Mouse (Mus musculus) neural tube, embryonic 12.5 days (tissue): ENCODE measurements at regions not wholly inside any gene's neighbourhood (a gene's known extent, or its start where the extent isn't known, plus 50 kb on each side); places are given as distances from the start of the nearest gene placed in this dataset.
A peak's percentile ranks its signal among the peaks of the same experiment; 100 is the strongest.

Source experiments
- ATAC-seq: fragments of 200-750 bp; cut with Nextera tagmentation; 2 replicates; pipeline ENCODE4 v1.8.0; 2017; ENCODE audit warnings: low read depth, mild to moderate bottlenecking, moderate TSS enrichment, moderate library complexity; ENCODE audit not compliant: low FRiP score
- H3K27ac ChIP-seq: fragments of 300-500 bp; sonication (generic); 2 replicates; pipeline ENCODE4 v1.5.1; 2016
- H3K27me3 ChIP-seq: fragments of 300-500 bp; sonication (generic); replicated peaks from 2 replicates; pipeline ENCODE4 v1.6.1; 2016; ENCODE audit warnings: mild to moderate bottlenecking
- H3K36me3 ChIP-seq: fragments of 300-500 bp; sonication (generic); 2 replicates; pipeline ENCODE4 v1.6.1; 2016; ENCODE audit warnings: mild to moderate bottlenecking
- H3K4me1 ChIP-seq: fragments of 300-500 bp; sonication (generic); 2 replicates; pipeline ENCODE4 v1.6.1; 2016
- H3K4me2 ChIP-seq: fragments of 300-500 bp; sonication (generic); replicated peaks from 2 replicates; pipeline ENCODE4 v1.6.1; 2016; ENCODE audit warnings: mild to moderate bottlenecking
- H3K4me3 ChIP-seq: fragments of 300-500 bp; sonication (generic); 2 replicates; pipeline ENCODE4 v1.5.1; 2016
- H3K9ac ChIP-seq: fragments of 300-500 bp; sonication (generic); 2 replicates; pipeline ENCODE4 v1.6.1; 2016; ENCODE audit warnings: mild to moderate bottlenecking
- H3K9me3 ChIP-seq: fragments of 300-500 bp; sonication (generic); 2 replicates; pipeline ENCODE4 v1.6.1; 2016; ENCODE audit warnings: mild to moderate bottlenecking
- WGBS: fragments of 180-500 bp; shearing (Covaris S2); methylation state at CpG from one replicate; pipeline ENCODE4 v1.1.7; 2016; 5-methylcytosine and 5-hydroxymethylcytosine counted together

- Histone ChIP-seq H3K27me3 (no peaks in the 10 kb centered on the region), H3K4me2 (no peak overlapping the region), H3K9ac (no peak overlapping the region), H3K4me1 (no peaks in the 10 kb centered on the region), H3K9me3 (no peaks in the 10 kb centered on the region), H3K36me3 (no peaks in the 10 kb centered on the region), H3K27ac (no peak overlapping the region), H3K4me3 (no peak overlapping the region)
- ATAC-seq = no peak
- 73% methylated on average over 10 of the region's 10 CpGs for WGBS
Measured at GRCm38 (mm10) chr6:91598942-91599341, 83.2 kb downstream of the Lsm3 start.

- H3K27me3 ChIP-seq = no peaks in the 10 kb centered on the region
- no peak overlapping the region for H3K4me3 ChIP-seq
- no peaks in the 10 kb centered on the region for H3K4me1 ChIP-seq
- WGBS = 93% methylated on average over 3 of the region's 3 CpGs
- no peaks in the 10 kb centered on the region for H3K9me3 ChIP-seq
- H3K27ac ChIP-seq = no peak overlapping the region
- H3K9ac ChIP-seq = no peak overlapping the region
- ATAC-seq = no peak
- no peaks in the 10 kb centered on the region for H3K36me3 ChIP-seq
- no peak overlapping the region for H3K4me2 ChIP-seq
Measured at GRCm38 (mm10) chr6:91600116-91600515, 83.7 kb upstream of the Slc6a6 start.

GRCm38 (mm10) chr6:91606634-91607215 is 77.1 kb upstream of the Slc6a6 start:
- H3K27me3 ChIP-seq = no peaks in the 10 kb centered on the region
- H3K4me2 ChIP-seq = no peak overlapping the region
- 89% methylated on average over 10 of the region's 10 CpGs for WGBS
- no peak overlapping the region for H3K4me3 ChIP-seq
- no peaks in the 10 kb centered on the region for H3K36me3 ChIP-seq
- H3K9me3 ChIP-seq = no peaks in the 10 kb centered on the region
- no peak overlapping the region for H3K9ac ChIP-seq
- no peaks in the 10 kb centered on the region for H3K4me1 ChIP-seq
- H3K27ac ChIP-seq = no peak overlapping the region
- no peak for ATAC-seq

- no peak for ATAC-seq
- whole genome bisulfite sequencing = 79% methylated on average over 12 of the region's 12 CpGs
- no peak overlapping the region for H3K4me3 ChIP-seq
Measured at GRCm38 (mm10) chr6:91607613-91608272, 76.1 kb upstream of the Slc6a6 start.

GRCm38 (mm10) chr6:91609671-91610070 is 74.2 kb upstream of the Slc6a6 start:
- no peaks in the 10 kb centered on the region for H3K27me3 ChIP-seq
- no peak overlapping the region for H3K27ac ChIP-seq
- H3K9ac ChIP-seq = no peak overlapping the region
- no peak overlapping the region for H3K4me2 ChIP-seq
- H3K36me3 ChIP-seq = no peaks in the 10 kb centered on the region
- H3K4me3 ChIP-seq = no peak overlapping the region
- ATAC-seq = no peak
- H3K4me1 ChIP-seq = no peaks in the 10 kb centered on the region
- no peaks in the 10 kb centered on the region for H3K9me3 ChIP-seq
- 46% methylated on average over 2 of the region's 2 CpGs for WGBS

More at GRCm38 (mm10) chr6:91607613-91608272, 76.1 kb upstream of the Slc6a6 start:
- no peaks in the 10 kb centered on the region for H3K27me3 ChIP-seq
- no peaks in the 10 kb centered on the region for H3K4me1 ChIP-seq
- H3K4me2 ChIP-seq = no peak overlapping the region
- no peak overlapping the region for H3K9ac ChIP-seq
- H3K36me3 ChIP-seq = no peaks in the 10 kb centered on the region
- no peaks in the 10 kb centered on the region for H3K9me3 ChIP-seq
- H3K27ac ChIP-seq = no peak overlapping the region

GRCm38 (mm10) chr6:91615022-91615421 is 68.8 kb upstream of the Slc6a6 start:
- H3K27ac ChIP-seq = no peak overlapping the region
- H3K36me3 ChIP-seq = no peaks in the 10 kb centered on the region
- no peaks in the 10 kb centered on the region for H3K27me3 ChIP-seq
- H3K9me3 ChIP-seq = no peaks in the 10 kb centered on the region
- H3K4me3 ChIP-seq = no peak overlapping the region
- no peak overlapping the region for H3K4me2 ChIP-seq
- ATAC-seq = no peak
- WGBS = 78% methylated on average over 2 of the region's 2 CpGs
- peaks cover 16% of the 10 kb centered on the region for H3K4me1 ChIP-seq
- no peak overlapping the region for H3K9ac ChIP-seq

- WGBS = 45% methylated on average over 7 of the region's 7 CpGs
- H3K36me3 ChIP-seq = no peaks in the 10 kb centered on the region
- peak; percentile 35; the same call in 1 of the 2 replicates for ATAC-seq
- peaks cover 16% of the 10 kb centered on the region for H3K4me1 ChIP-seq
- H3K4me2 ChIP-seq = peak overlapping the region; percentile 61
- no peaks in the 10 kb centered on the region for H3K27me3 ChIP-seq
- H3K27ac ChIP-seq = peak overlapping the region; percentile 62; the same call in 1 of the 2 replicates
- no peaks in the 10 kb centered on the region for H3K9me3 ChIP-seq
- H3K9ac ChIP-seq = peak overlapping the region; percentile 61
- H3K4me3 ChIP-seq = peak overlapping the region; percentile 24; the same call in 1 of the 2 replicates
Measured at GRCm38 (mm10) chr6:91616541-91616940, 67.3 kb upstream of the Slc6a6 start.

GRCm38 (mm10) chr6:91617031-91617596 is 66.7 kb upstream of the Slc6a6 start:
- no peaks in the 10 kb centered on the region for H3K9me3 ChIP-seq
- no peaks in the 10 kb centered on the region for H3K36me3 ChIP-seq
- H3K4me3 ChIP-seq = peak overlapping the region; percentile 24
- peaks cover 16% of the 10 kb centered on the region for H3K4me1 ChIP-seq
- under 1% methylated on average over 13 of the region's 13 CpGs for WGBS
- peak overlapping the region; percentile 61 for H3K4me2 ChIP-seq
- H3K9ac ChIP-seq = peak overlapping the region; percentile 61
- peak; percentile 94 for ATAC-seq
- H3K27me3 ChIP-seq = no peaks in the 10 kb centered on the region
- H3K27ac ChIP-seq = peak overlapping the region; percentile 62; the same call in 1 of the 2 replicates

GRCm38 (mm10) chr6:91617685-91618084 is 66.2 kb upstream of the Slc6a6 start:
- Histone ChIP-seq H3K27ac (no peak overlapping the region; the same call in 1 of the 2 replicates), H3K4me3 (no peak overlapping the region), H3K4me2 (peak overlapping the region; percentile 61), H3K9me3 (no peaks in the 10 kb centered on the region), H3K36me3 (no peaks in the 10 kb centered on the region), H3K27me3 (no peaks in the 10 kb centered on the region), H3K4me1 (peaks cover 16% of the 10 kb centered on the region), H3K9ac (no peak overlapping the region)
- peak; percentile 27 for ATAC-seq
- 76% methylated on average over 10 of the region's 10 CpGs for WGBS

GRCm38 (mm10) chr6:91619009-91619408 is 64.8 kb upstream of the Slc6a6 start:
- no peak overlapping the region for H3K4me2 ChIP-seq
- no peaks in the 10 kb centered on the region for H3K36me3 ChIP-seq
- no peak for ATAC-seq
- H3K9ac ChIP-seq = no peak overlapping the region
- H3K27me3 ChIP-seq = no peaks in the 10 kb centered on the region
- peaks cover 16% of the 10 kb centered on the region for H3K4me1 ChIP-seq
- H3K27ac ChIP-seq = no peak overlapping the region
- H3K4me3 ChIP-seq = no peak overlapping the region
- H3K9me3 ChIP-seq = no peaks in the 10 kb centered on the region
- WGBS = 91% methylated on average over 6 of the region's 6 CpGs

- no peak for ATAC-seq
- H3K9ac ChIP-seq = no peak overlapping the region
- H3K27me3 ChIP-seq = no peaks in the 10 kb centered on the region
- 77% methylated on average over 13 of the region's 13 CpGs for WGBS
- no peak overlapping the region for H3K27ac ChIP-seq
- H3K9me3 ChIP-seq = no peaks in the 10 kb centered on the region
- H3K36me3 ChIP-seq = no peaks in the 10 kb centered on the region
- no peak overlapping the region for H3K4me3 ChIP-seq
- H3K4me2 ChIP-seq = no peak overlapping the region
- peaks cover 16% of the 10 kb centered on the region for H3K4me1 ChIP-seq
Measured at GRCm38 (mm10) chr6:91619735-91620732, 63.8 kb upstream of the Slc6a6 start.

- no peak overlapping the region for H3K4me3 ChIP-seq
- H3K9me3 ChIP-seq = no peaks in the 10 kb centered on the region
- H3K9ac ChIP-seq = no peak overlapping the region
- no peak overlapping the region for H3K27ac ChIP-seq
- peaks cover 11% of the 10 kb centered on the region for H3K4me1 ChIP-seq
- no peak for ATAC-seq
- 88% methylated on average over 3 of the region's 3 CpGs for WGBS
- no peak overlapping the region for H3K4me2 ChIP-seq
- no peaks in the 10 kb centered on the region for H3K27me3 ChIP-seq
- H3K36me3 ChIP-seq = no peaks in the 10 kb centered on the region
Measured at GRCm38 (mm10) chr6:91621437-91621836, 62.4 kb upstream of the Slc6a6 start.
